Mouse (Mus musculus): ENCODE results near the gene Exoc3l. TPM values are rescaled to one million over a fixed set of nuclear protein-coding genes. Genes with fewer than 3 reads are reported as not detected.

Exoc3l gene
- polyA plus RNA-seq, 1 experiment from 2014 or later = 11.8 TPM

- Histone ChIP-seq H3K36me3 (replicated peaks) (peaks cover 36% of the 10 kb centered on the region; the same call in 1 of the 2 replicates), H3K4me1 (peaks cover 11% of the 10 kb centered on the region), H3K27ac (no peak overlapping the region), H3K9me3 (no peaks in the 10 kb centered on the region), H3K4me2 (no peak overlapping the region), H3K4me3 (no peak overlapping the region), H3K9ac (no peak overlapping the region), H3K27me3 (replicated peaks) (no peaks in the 10 kb centered on the region)
- 87% methylated on average over 8 of the region's 8 CpGs for WGBS
- no peak for ATAC-seq (replicated peaks)
Observed at GRCm38 (mm10) chr8:105310118-105310517, 14.2 kb upstream of the Exoc3l start.

GRCm38 (mm10) chr8:105309142-105309847 lies 13.4 kb upstream of the Exoc3l start:
- peaks cover 33% of the 10 kb centered on the region; the same call in 1 of the 2 replicates for H3K36me3 ChIP-seq (replicated peaks)
- WGBS = 81% methylated on average over 15 of the region's 15 CpGs
- H3K4me3 ChIP-seq = no peak overlapping the region
- H3K27me3 ChIP-seq (replicated peaks) = no peaks in the 10 kb centered on the region
- H3K9ac ChIP-seq = no peak overlapping the region
- no peak overlapping the region for H3K4me2 ChIP-seq
- no peak overlapping the region for H3K27ac ChIP-seq
- no peak for ATAC-seq (replicated peaks)
- no peaks in the 10 kb centered on the region for H3K9me3 ChIP-seq
- peaks cover 11% of the 10 kb centered on the region for H3K4me1 ChIP-seq

- H3K27ac ChIP-seq = no peak overlapping the region
- peaks cover 34% of the 10 kb centered on the region; the same call in 1 of the 2 replicates for H3K36me3 ChIP-seq (replicated peaks)
- H3K27me3 ChIP-seq (replicated peaks) = no peaks in the 10 kb centered on the region
- H3K4me2 ChIP-seq = no peak overlapping the region
- H3K9ac ChIP-seq = no peak overlapping the region
- H3K4me3 ChIP-seq = no peak overlapping the region
- no peak for ATAC-seq (replicated peaks)
- 92% methylated on average over 10 of the region's 10 CpGs for WGBS
- H3K4me1 ChIP-seq = peaks cover 11% of the 10 kb centered on the region
- H3K9me3 ChIP-seq = no peaks in the 10 kb centered on the region
Observed at GRCm38 (mm10) chr8:105308428-105308827, 12.5 kb upstream of the Exoc3l start.

- Histone ChIP-seq H3K27me3 (replicated peaks) (no peaks in the 10 kb centered on the region), H3K27ac (no peak overlapping the region), H3K4me2 (no peak overlapping the region), H3K4me1 (peaks cover 11% of the 10 kb centered on the region), H3K4me3 (no peak overlapping the region), H3K9me3 (no peaks in the 10 kb centered on the region), H3K9ac (no peak overlapping the region), H3K36me3 (replicated peaks) (peaks cover 35% of the 10 kb centered on the region; the same call in 1 of the 2 replicates)
- 95% methylated on average over 13 of the region's 13 CpGs for WGBS
- ATAC-seq (replicated peaks) = no peak
Observed at GRCm38 (mm10) chr8:105307670-105308069, 11.8 kb upstream of the Exoc3l start.

GRCm38 (mm10) chr8:105306146-105306691 lies 10.3 kb upstream of the Exoc3l start:
- Histone ChIP-seq H3K4me1 (peaks cover 11% of the 10 kb centered on the region), H3K27me3 (replicated peaks) (no peaks in the 10 kb centered on the region), H3K9ac (no peak overlapping the region), H3K27ac (no peak overlapping the region), H3K36me3 (replicated peaks) (peaks cover 34% of the 10 kb centered on the region), H3K4me3 (no peak overlapping the region), H3K9me3 (no peaks in the 10 kb centered on the region), H3K4me2 (peak overlapping the region; percentile 43)
- WGBS = 50% methylated on average over 5 of the region's 5 CpGs
- peak; percentile 2; the same call in 1 of the 2 replicates for ATAC-seq (replicated peaks)

GRCm38 (mm10) chr8:105305211-105306145 lies 9.6 kb upstream of the Exoc3l start, which contains the start of gene Elmo3:
Gene Elmo3 (plus strand): TSS chr8:105305601.
- Histone ChIP-seq H3K27me3 (replicated peaks) (no peaks in the 10 kb centered on the region), H3K9ac (no peak within 1 kb of the TSS), H3K4me3 (0 out of 2 replicates have a peak within 1 kb of the TSS, but pooled peaks have one; percentile 13), H3K4me1 (peaks cover 11% of the 10 kb centered on the region), H3K27ac (0 out of 2 replicates have a peak within 1 kb of the TSS, but pooled peaks have one; percentile 9), H3K36me3 (replicated peaks) (peaks cover 41% of the 10 kb centered on the region), H3K4me2 (peak within 1 kb of the TSS; percentile 43), H3K9me3 (no peaks in the 10 kb centered on the region)
- 10% methylated on average over 30 of the region's 30 CpGs for WGBS
- ATAC-seq (replicated peaks) = peak; percentile 62

- Histone ChIP-seq H3K9ac (no peak overlapping the region), H3K27me3 (replicated peaks) (no peaks in the 10 kb centered on the region), H3K9me3 (no peaks in the 10 kb centered on the region), H3K36me3 (replicated peaks) (peaks cover 41% of the 10 kb centered on the region), H3K4me3 (no peak overlapping the region), H3K4me1 (peaks cover 11% of the 10 kb centered on the region), H3K4me2 (no peak overlapping the region), H3K27ac (0 out of 2 replicates have a peak overlapping the region, but pooled peaks have one; percentile 9)
- ATAC-seq (replicated peaks) = peak; percentile 30
- WGBS = 60% methylated on average over 9 of the region's 9 CpGs
Observed at GRCm38 (mm10) chr8:105304325-105305210, 8.7 kb upstream of the Exoc3l start.

- Histone ChIP-seq H3K27ac (no peak overlapping the region), H3K4me1 (peaks cover 16% of the 10 kb centered on the region), H3K27me3 (replicated peaks) (no peaks in the 10 kb centered on the region), H3K36me3 (replicated peaks) (peaks cover 41% of the 10 kb centered on the region), H3K4me3 (no peak overlapping the region), H3K4me2 (no peak overlapping the region), H3K9ac (no peak overlapping the region), H3K9me3 (no peaks in the 10 kb centered on the region)
- no peak for ATAC-seq (replicated peaks)
- 87% methylated on average over 9 of the region's 9 CpGs for WGBS
Observed at GRCm38 (mm10) chr8:105303874-105304273, 8.0 kb upstream of the Exoc3l start.

- Histone ChIP-seq H3K36me3 (replicated peaks) (peaks cover 41% of the 10 kb centered on the region), H3K4me2 (no peak overlapping the region), H3K4me1 (peaks cover 20% of the 10 kb centered on the region), H3K27ac (no peak overlapping the region), H3K27me3 (replicated peaks) (no peaks in the 10 kb centered on the region), H3K9ac (no peak overlapping the region), H3K4me3 (no peak overlapping the region), H3K9me3 (no peaks in the 10 kb centered on the region)
- WGBS = 89% methylated on average over 8 of the region's 8 CpGs
- ATAC-seq (replicated peaks) = no peak
Observed at GRCm38 (mm10) chr8:105303396-105303795, 7.5 kb upstream of the Exoc3l start.

GRCm38 (mm10) chr8:105299962-105300361 lies 4.1 kb upstream of the Exoc3l start:
- peaks cover 21% of the 10 kb centered on the region for H3K4me1 ChIP-seq
- H3K27me3 ChIP-seq (replicated peaks) = no peaks in the 10 kb centered on the region
- H3K27ac ChIP-seq = no peak overlapping the region
- H3K36me3 ChIP-seq (replicated peaks) = peaks cover 34% of the 10 kb centered on the region
- H3K4me3 ChIP-seq = no peak overlapping the region
- H3K9ac ChIP-seq = no peak overlapping the region
- no peaks in the 10 kb centered on the region for H3K9me3 ChIP-seq
- 96% methylated on average over 8 of the region's 8 CpGs for WGBS
- ATAC-seq (replicated peaks) = no peak
- H3K4me2 ChIP-seq = no peak overlapping the region

Data from midbrain, embryonic 15.5 days (tissue).